In the genomic region with DNA sequence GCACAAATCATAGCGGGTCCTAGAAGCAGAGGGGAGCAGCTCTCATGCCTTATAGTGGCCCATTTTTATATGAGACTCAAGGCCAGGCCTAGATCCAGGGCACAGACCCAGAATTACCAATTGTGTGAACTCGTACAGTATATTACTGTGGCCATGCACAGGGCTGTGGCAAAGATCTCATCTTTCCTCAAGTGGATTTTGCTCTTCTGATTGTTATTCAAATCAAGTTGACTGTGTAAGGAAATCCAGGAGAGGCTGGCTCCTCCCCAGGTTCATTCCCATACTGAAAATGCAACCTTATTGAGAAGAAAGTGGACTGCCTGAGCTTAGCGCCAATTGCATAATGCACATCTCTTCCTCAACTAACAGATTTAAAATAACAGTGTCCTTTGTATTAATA, we compare ENCODE assay signal across 22 mouse cellular contexts. TPM values are rescaled to one million over a fixed set of nuclear protein-coding genes. Genes with fewer than 3 reads are reported as not detected.
DNase-seq lines count a peak whose midpoint lies in the region; TF ChIP-seq lines count a peak whose summit lies in the region.
"Had no signal": no experiment of that assay in that cellular context is flagged by ENCODE, and none has a peak within 500 bp of the region (broad histone marks: within the 10 kb centered on the region; RNA-seq: fewer than 3 reads in every experiment).

No protein-coding gene starts in this region.

- intact Hi-C loops in heart, adult 2 months (cut with DNase I): no loop called here
- intact Hi-C loops in heart, postnatal 25 days (cut with DNase I): no loop called here

- H3K36me3 ChIP-seq in heart, adult 2 months (ENCODE audit: control insufficient read depth, insufficient read depth, low read length): no peaks in the 10 kb centered on the region

- no peak for TF ChIP-seq CTCF in heart, adult 2 months (IDR thresholded peaks at IDR 0.05)

- no peak overlapping the region for H3K27ac ChIP-seq in heart, adult 2 months
- H3K27ac ChIP-seq: embryonic facial prominence, embryonic 13.5 days; embryonic facial prominence, embryonic 15.5 days; forebrain, embryonic 10.5 days; forebrain, embryonic 12.5 days had no signal

- no peaks in the 10 kb centered on the region for H3K27me3 ChIP-seq in heart, adult 2 months (ENCODE audit: control insufficient read depth, insufficient read depth, low read length)
- H3K27me3 ChIP-seq: CH12.LX; embryonic facial prominence, embryonic 13.5 days; embryonic facial prominence, embryonic 15.5 days; forebrain, embryonic 12.5 days; Patski had no signal

- H3K79me2 ChIP-seq in heart, adult 2 months (replicated peaks; ENCODE audit: control insufficient read depth, insufficient read depth, low read length): no peaks in the 10 kb centered on the region

- no peak overlapping the region for H3K4me3 ChIP-seq in heart, adult 2 months
- H3K4me3 ChIP-seq: embryonic facial prominence, embryonic 13.5 days; embryonic facial prominence, embryonic 15.5 days; erythroblast, embryonic 14.5 days; forebrain, embryonic 10.5 days; forebrain, embryonic 12.5 days had no signal

- no peak for TF ChIP-seq EP300 in heart, adult 2 months (IDR thresholded peaks at IDR 0.05; ENCODE audit: insufficient read depth, low read depth, low read length)

- H3K4me1 ChIP-seq in heart, adult 2 months (ENCODE audit: control insufficient read depth, insufficient read depth, low read length): no peaks in the 10 kb centered on the region
- H3K4me1 ChIP-seq: embryonic facial prominence, embryonic 13.5 days; embryonic facial prominence, embryonic 15.5 days; forebrain, embryonic 10.5 days; forebrain, embryonic 12.5 days had no signal

- TF ChIP-seq POLR2A in heart, adult 2 months (IDR thresholded peaks at IDR 0.05; ENCODE audit: insufficient read depth, low read depth, low read length): no peak

- DNase-seq in heart, adult 11 months: peak; percentile 51
- DNase-seq in heart, adult 2 months: no peak
- DNase-seq in R1 (ENCODE audit: low read depth, low spot score): peak; percentile 54
- DNase-seq in ovary, postnatal 10 days (ENCODE audit: low spot score): no peak
- no peak for DNase-seq in heart, postnatal 25 days (ENCODE audit: low spot score)
- DNase-seq: adrenal gland, adult 8-10 months; adrenal gland, postnatal 14 days; adrenal gland, postnatal 36 days; B cell, adult 2 months; cerebellum, adult 11-12 months; cerebellum, adult 9-10 months; cerebellum, postnatal 10 days; cerebellum, postnatal 25 days; embryo, embryonic 11 days had no signal

- H3K9ac ChIP-seq in heart, adult 2 months (ENCODE audit: low read depth, low read length): no peak overlapping the region
- H3K9ac ChIP-seq: embryonic facial prominence, embryonic 13.5 days; embryonic facial prominence, embryonic 15.5 days; forebrain, embryonic 12.5 days had no signal

- WGBS in heart, adult 2 months: 89% methylated on average over 3 of the region's 3 CpGs

RNA-seq across cellular contexts. Expression of a gene that starts 19.3 kb away (rescaled TPM):
- 1 to 10 TPM; 7.8 to 8.9 TPM for total RNA-seq in heart, adult 2 months (2021)
- polyA plus RNA-seq in heart, adult 2 months (2012; rRNA removed): 22.8 and 27.1 TPM in 2 replicates
- total RNA-seq in heart, postnatal 25 days (2021): 10 to 100 TPM; 11.4 to 12.6 TPM

RNA-seq across cellular contexts. Expression of a gene that starts 34.2 kb away (rescaled TPM):
- total RNA-seq in heart, adult 2 months (2021): 10 to 100 TPM; 53.1 to 62.2 TPM
- polyA plus RNA-seq in heart, adult 2 months (2012; rRNA removed): 113 and 141 TPM in 2 replicates
- 10 to 100 TPM; 57.4 to 65.4 TPM for total RNA-seq in heart, postnatal 25 days (2021)
- total RNA-seq: G1E had no signal

Comparison
In these comparisons a context has a peak if more than half of its experiments do, and no peak if none do; other contexts are left out.
1. DNase-seq: peak in heart, adult 11 months (single experiment) and R1 (single experiment); none in heart, adult 2 months (0 of 2), ovary, postnatal 10 days (single experiment) and heart, postnatal 25 days (single experiment).